Mouse (Mus musculus) spleen, adult 2 months (tissue): Measurements from ENCODE around the gene Btbd35f15. TPM values are rescaled to one million over a fixed set of nuclear protein-coding genes. Genes with fewer than 3 reads are reported as not detected.
"Not testable (repeated sequence)": the region's sequence is repeated elsewhere in the genome, so short reads cannot be mapped to it uniquely, and the experiment has no call there.

Source experiments
- DNase-seq, 2 experiments: peaks; one replicate each; pipeline versions ENCODE4 v3.0.0 to v3.0.0-alpha.2; 2012 to 2021; ENCODE audit warnings: low spot score in 2 of 2, low read depth in 1 of 2
- H3K27ac ChIP-seq: fragments of 200-500 bp; 2 replicates; pipeline ENCODE4 v1.5.1; 2012; ENCODE audit warnings: low read length, inconsistent platforms; ENCODE audit not compliant: insufficient read depth
- H3K27me3 ChIP-seq: fragments of 200-500 bp; 2 replicates; pipeline ENCODE4 v1.6.1; 2012; ENCODE audit warnings: mild to moderate bottlenecking, moderate library complexity, low read length, inconsistent platforms; ENCODE audit not compliant: control insufficient read depth, insufficient read depth
- H3K36me3 ChIP-seq: fragments of 200-500 bp; 2 replicates; pipeline ENCODE4 v1.6.1; 2012; ENCODE audit warnings: mild to moderate bottlenecking, low read length, inconsistent platforms; ENCODE audit not compliant: control insufficient read depth, insufficient read depth
- H3K4me1 ChIP-seq: fragments of 200-500 bp; 2 replicates; pipeline ENCODE4 v1.6.1; 2011; ENCODE audit warnings: inconsistent platforms; ENCODE audit not compliant: control insufficient read depth, insufficient read depth, insufficient read length
- H3K4me3 ChIP-seq: fragments of 200-500 bp; 2 replicates; pipeline ENCODE4 v1.5.1; 2011; ENCODE audit warnings: mild to moderate bottlenecking, inconsistent platforms; ENCODE audit not compliant: insufficient read depth, insufficient read length; ENCODE audit errors: extremely low read depth
- WGBS: fragments of 180-500 bp; shearing (Covaris S2); methylation state at CpG from one replicate; pipeline ENCODE4 v1.1.7; 2018; 5-methylcytosine and 5-hydroxymethylcytosine counted together
- polyA plus RNA-seq: library from polyadenylated mRNA; depleted of rRNA; stranded (reverse); fragments of >200 nt; gene quantifications from 2 replicates; pipeline ENCODE4 v1.2.3, GENCODE M21; 2012; rRNA removed

Gene Btbd35f15
- not detected in 2 replicates for polyA plus RNA-seq

DNA sequence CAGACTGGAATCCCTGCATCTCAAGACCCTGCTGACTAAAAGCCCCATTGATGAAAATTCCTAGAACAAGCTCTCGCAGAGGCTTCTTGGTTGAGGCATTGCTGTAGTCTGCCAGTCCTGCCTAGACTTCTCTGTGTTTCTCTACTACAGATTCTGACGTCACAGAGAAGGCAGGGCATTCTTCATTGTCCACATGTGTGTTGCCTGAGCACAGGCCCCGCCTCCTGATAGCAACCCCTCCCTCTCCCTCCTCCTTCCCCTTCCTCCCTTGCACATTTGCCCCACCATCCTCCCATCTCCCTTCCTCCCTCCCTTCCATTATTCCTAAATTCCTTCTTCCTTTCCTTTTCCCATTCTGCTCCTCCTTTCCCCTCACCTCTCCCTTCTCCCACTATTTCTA is at the start of gene Btbd35f15:
Btbd35f15 (minus strand) TSS at position 101 of the 400 bp plus-strand sequence.
- not testable (repeated sequence) for H3K27me3 ChIP-seq, H3K36me3 ChIP-seq, H3K4me3 ChIP-seq, DNase-seq, H3K27ac ChIP-seq, H3K4me1 ChIP-seq
- WGBS: no CpG with 5 or more reads among the region's 3 CpGs

Other genes with a start within 250 kb of the Btbd35f15 start
- not detected in 2 replicates for gene Btbd35f13, start 79.9 kb upstream of the Btbd35f15 start, polyA plus RNA-seq
- not detected in 2 replicates for gene Btbd35f14, start 125.0 kb upstream of the Btbd35f15 start, polyA plus RNA-seq